In genomic region chr13:107207354-107208181, GRCm38 (mm10) we compare ENCODE assay signal across 8 mouse cellular contexts.
DNase-seq lines count a peak whose midpoint lies in the region; ATAC-seq and TF ChIP-seq lines count a peak whose summit lies in the region.

No protein-coding gene starts in this region.

- TF ChIP-seq EP300 in stomach, postnatal 0 days (optimal IDR thresholded peaks at IDR 0.05), result no peak

- peak overlapping the region; percentile 20; the same call in 1 of the 2 replicates for H3K4me3 ChIP-seq in intestine, embryonic 14.5 days (ENCODE audit: low read depth, low read length)
- peak overlapping the region; percentile 46 for H3K4me3 ChIP-seq in left cerebral cortex, adult 2 months
- peak overlapping the region; percentile 29 for H3K4me3 ChIP-seq in midbrain, embryonic 14.5 days (replicated peaks; ENCODE audit: low read depth, low read length)
- peak overlapping the region; percentile 24 for H3K4me3 ChIP-seq in stomach, postnatal 0 days (ENCODE audit: low read depth, low read length)

- TF ChIP-seq CTCF in left cerebral cortex, adult 2 months (IDR thresholded peaks at IDR 0.05), result no peak
- no peak for TF ChIP-seq CTCF in stomach, postnatal 0 days (IDR thresholded peaks at IDR 0.05; ENCODE audit: low read depth)

- peak; percentile 79 for ATAC-seq in intestine, embryonic 14.5 days (replicated peaks; ENCODE audit: low FRiP score, low TSS enrichment, low read depth)
- peak; percentile 89 for ATAC-seq in midbrain, embryonic 14.5 days (ENCODE audit: low FRiP score, low TSS enrichment)
- ATAC-seq in stomach, postnatal 0 days (ENCODE audit: low FRiP score, low TSS enrichment), result peak; percentile 64; the same call in 1 of the 2 replicates

- DNase-seq in adipocyte (ENCODE audit: low spot score), result peak; percentile 3
- DNase-seq in cerebellum, postnatal 4 days (ENCODE audit: low spot score in 2 of 2), result peak; percentile 44 to 63
- peak; percentile 13 for DNase-seq in gastrocnemius, postnatal 10 days
- peak; percentile 65 for DNase-seq in intestine, embryonic 14.5 days (ENCODE audit: low spot score)
- DNase-seq in left cerebral cortex, adult 2 months (ENCODE audit: extremely low spot score in 1 of 2, low spot score in 2 of 2), result peak; percentile 62 to 68
- DNase-seq in midbrain, embryonic 14.5 days, result peak; percentile 92
- DNase-seq in stomach, postnatal 0 days (ENCODE audit: low spot score), result peak; percentile 43
- DNase-seq in spleen, adult 12 weeks (ENCODE audit: low spot score), result no peak

- 35% methylated on average over 20 of the region's 20 CpGs for WGBS in intestine, embryonic 14.5 days
- WGBS in midbrain, embryonic 14.5 days, result 23% methylated on average over 20 of the region's 20 CpGs
- 32% methylated on average over 20 of the region's 20 CpGs for WGBS in stomach, postnatal 0 days

- H3K9me3 ChIP-seq in intestine, embryonic 14.5 days (ENCODE audit: control insufficient read depth, low read length), result no peaks in the 10 kb centered on the region
- no peaks in the 10 kb centered on the region for H3K9me3 ChIP-seq in midbrain, embryonic 14.5 days (ENCODE audit: control insufficient read depth, low read length)
- H3K9me3 ChIP-seq in stomach, postnatal 0 days (ENCODE audit: control insufficient read depth, low read length), result no peaks in the 10 kb centered on the region

- intact Hi-C loops in left cerebral cortex, adult 2 months (cut with DNase I), result loop anchor here (2.0 kb wide), 1 partner anchor 39 kb away; no protein-coding TSS in a partner anchor

- H3K4me1 ChIP-seq in intestine, embryonic 14.5 days (replicated peaks; ENCODE audit: control insufficient read depth, insufficient read depth, low read length), result 0 out of 2 replicates have a peak, but pooled peaks cover 7% of the 10 kb centered on the region
- H3K4me1 ChIP-seq in midbrain, embryonic 14.5 days (ENCODE audit: control insufficient read depth, insufficient read depth, low read length), result 0 out of 2 replicates have a peak, but pooled peaks cover 7% of the 10 kb centered on the region
- H3K4me1 ChIP-seq in stomach, postnatal 0 days (replicated peaks; ENCODE audit: control insufficient read depth, insufficient read depth), result no peaks in the 10 kb centered on the region

- no peaks in the 10 kb centered on the region for H3K27me3 ChIP-seq in intestine, embryonic 14.5 days (replicated peaks; ENCODE audit: control insufficient read depth, insufficient read depth, low read length)
- no peaks in the 10 kb centered on the region for H3K27me3 ChIP-seq in midbrain, embryonic 14.5 days (ENCODE audit: control insufficient read depth, insufficient read depth, low read length)
- no peaks in the 10 kb centered on the region for H3K27me3 ChIP-seq in stomach, postnatal 0 days (ENCODE audit: control insufficient read depth, insufficient read depth, low read length)

- no peak overlapping the region for H3K9ac ChIP-seq in intestine, embryonic 14.5 days (ENCODE audit: low read length)
- H3K9ac ChIP-seq in midbrain, embryonic 14.5 days (replicated peaks; ENCODE audit: low read length), result peak overlapping the region; percentile 34; the same call in 1 of the 2 replicates
- H3K9ac ChIP-seq in stomach, postnatal 0 days (ENCODE audit: low read length), result no peak overlapping the region

- no peak overlapping the region for H3K27ac ChIP-seq in intestine, embryonic 14.5 days (ENCODE audit: low read depth)
- no peak overlapping the region; the same call in 1 of the 2 replicates for H3K27ac ChIP-seq in left cerebral cortex, adult 2 months
- H3K27ac ChIP-seq in midbrain, embryonic 14.5 days (replicated peaks; ENCODE audit: low read depth, low read length), result peak overlapping the region; percentile 69
- no peak overlapping the region for H3K27ac ChIP-seq in stomach, postnatal 0 days (replicated peaks)

- H3K4me2 ChIP-seq in intestine, embryonic 14.5 days (ENCODE audit: low read length), result peak overlapping the region; percentile 46
- peak overlapping the region; percentile 60 for H3K4me2 ChIP-seq in midbrain, embryonic 14.5 days (ENCODE audit: low read length)
- peak overlapping the region; percentile 48 for H3K4me2 ChIP-seq in stomach, postnatal 0 days (replicated peaks; ENCODE audit: low read depth)

- no peaks in the 10 kb centered on the region for H3K36me3 ChIP-seq in intestine, embryonic 14.5 days (ENCODE audit: control insufficient read depth, insufficient read depth, low read length)
- no peaks in the 10 kb centered on the region for H3K36me3 ChIP-seq in midbrain, embryonic 14.5 days (ENCODE audit: control insufficient read depth, insufficient read depth, low read length)
- H3K36me3 ChIP-seq in stomach, postnatal 0 days (ENCODE audit: control insufficient read depth, insufficient read depth, low read length), result no peaks in the 10 kb centered on the region
